Mouse (Mus musculus): Measurements from ENCODE around the gene Lrmda.

DNA sequence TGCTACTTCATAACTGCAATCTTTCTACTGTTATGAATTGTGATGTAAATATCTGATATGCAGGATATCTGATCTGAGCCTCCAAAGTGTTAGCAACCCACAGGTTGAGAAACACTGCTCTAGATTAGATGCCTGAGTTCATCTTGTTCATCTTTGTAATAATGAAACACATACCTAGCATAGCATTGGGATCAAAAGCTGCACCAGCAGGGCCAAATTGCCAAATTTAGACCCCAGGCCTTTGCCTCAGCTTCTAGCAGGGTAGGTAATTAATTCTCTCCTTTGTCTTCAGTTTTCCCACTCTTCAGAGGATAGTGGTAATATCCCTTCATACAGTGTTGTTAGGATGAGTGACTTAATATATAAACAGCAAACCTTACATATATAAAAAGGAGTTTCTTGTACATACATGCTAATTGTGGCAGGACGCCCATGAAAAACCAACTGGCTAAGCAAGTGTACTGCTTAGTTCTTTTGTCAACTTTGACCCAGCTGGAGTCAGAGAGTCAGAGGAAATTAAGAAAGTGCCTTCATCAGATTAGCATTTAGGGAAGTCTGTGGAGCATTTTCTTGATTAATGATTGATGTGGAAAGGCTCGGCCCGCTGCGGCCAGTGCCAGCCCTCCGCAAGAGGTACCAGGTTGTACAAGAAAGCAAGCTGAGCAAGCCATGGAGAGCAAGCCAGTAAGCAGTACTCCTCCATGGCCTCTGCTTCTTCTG, 315.7 kb downstream of the Lrmda start:
- TF ChIP-seq CTCF (IDR thresholded peaks at IDR 0.05; ENCODE audit: extremely low read depth, insufficient read length, insufficient replicate concordance, low read depth, low read length) (no peak), POLR2A (IDR thresholded peaks at IDR 0.05; ENCODE audit: low read depth, low read length) (no peak)
